Mouse (Mus musculus): ENCODE data around the gene Igfbp5. TPM values are rescaled to one million over a fixed set of nuclear protein-coding genes. Genes with fewer than 3 reads are reported as not detected.

Gene Igfbp5
- polyA plus RNA-seq, 1 experiment: 0.99 TPM

- H3K27me3 ChIP-seq (ENCODE audit: control insufficient read depth, insufficient read depth, low read length, poor library complexity, severe bottlenecking): no peaks in the 10 kb centered on the region
- peak overlapping the region; percentile 69 for H3K9ac ChIP-seq (ENCODE audit: low read depth, poor library complexity, severe bottlenecking)
- peaks cover 13% of the 10 kb centered on the region for H3K4me1 ChIP-seq (ENCODE audit: control insufficient read depth, insufficient read depth, low read length)
- no peak overlapping the region for H3K27ac ChIP-seq (ENCODE audit: insufficient read depth, low read length)
- peaks cover 3% of the 10 kb centered on the region; the same call in 1 of the 2 replicates for H3K36me3 ChIP-seq (ENCODE audit: control insufficient read depth, insufficient read depth, low read length, poor library complexity, severe bottlenecking)
- peak overlapping the region; percentile 66 for H3K4me3 ChIP-seq (ENCODE audit: low read depth, low read length)
- H3K9me3 ChIP-seq (replicated peaks; ENCODE audit: control insufficient read depth, insufficient read depth, low read length, poor library complexity, severe bottlenecking): no peaks in the 10 kb centered on the region
- TF ChIP-seq EP300 (IDR thresholded peaks at IDR 0.05; ENCODE audit: insufficient read depth, low read depth, low read length): no peak
- TF ChIP-seq CTCF (IDR thresholded peaks at IDR 0.05; ENCODE audit: low read depth, low read length): no peak
- no peak for TF ChIP-seq POLR2A (IDR thresholded peaks at IDR 0.05; ENCODE audit: insufficient read depth, low read length)
Measured at GRCm38 (mm10) chr1:72825921-72826320, 48.8 kb downstream of the Igfbp5 start.

- peaks cover 13% of the 10 kb centered on the region for H3K4me1 ChIP-seq (ENCODE audit: control insufficient read depth, insufficient read depth, low read length)
Measured at GRCm38 (mm10) chr1:72825286-72825685, 49.4 kb downstream of the Igfbp5 start.

GRCm38 (mm10) chr1:72824707-72825101 lies 50.0 kb downstream of the Igfbp5 start:
- Histone ChIP-seq H3K9me3 (replicated peaks; ENCODE audit: control insufficient read depth, insufficient read depth, low read length, poor library complexity, severe bottlenecking) (no peaks in the 10 kb centered on the region), H3K36me3 (ENCODE audit: control insufficient read depth, insufficient read depth, low read length, poor library complexity, severe bottlenecking) (peaks cover 3% of the 10 kb centered on the region; the same call in 1 of the 2 replicates), H3K27ac (ENCODE audit: insufficient read depth, low read length) (no peak overlapping the region), H3K4me3 (ENCODE audit: low read depth, low read length) (peak overlapping the region; percentile 73), H3K9ac (ENCODE audit: low read depth, poor library complexity, severe bottlenecking) (peak overlapping the region; percentile 69), H3K4me1 (ENCODE audit: control insufficient read depth, insufficient read depth, low read length) (peaks cover 13% of the 10 kb centered on the region), H3K27me3 (ENCODE audit: control insufficient read depth, insufficient read depth, low read length, poor library complexity, severe bottlenecking) (no peaks in the 10 kb centered on the region)
- TF ChIP-seq EP300 (IDR thresholded peaks at IDR 0.05; ENCODE audit: insufficient read depth, low read depth, low read length) (no peak), CTCF (IDR thresholded peaks at IDR 0.05; ENCODE audit: low read depth, low read length) (no peak), POLR2A (IDR thresholded peaks at IDR 0.05; ENCODE audit: insufficient read depth, low read length) (no peak)

More at GRCm38 (mm10) chr1:72825286-72825685, 49.4 kb downstream of the Igfbp5 start:
- no peaks in the 10 kb centered on the region for H3K27me3 ChIP-seq (ENCODE audit: control insufficient read depth, insufficient read depth, low read length, poor library complexity, severe bottlenecking)
- H3K9ac ChIP-seq (ENCODE audit: low read depth, poor library complexity, severe bottlenecking): peak overlapping the region; percentile 69
- no peak overlapping the region for H3K27ac ChIP-seq (ENCODE audit: insufficient read depth, low read length)
- H3K9me3 ChIP-seq (replicated peaks; ENCODE audit: control insufficient read depth, insufficient read depth, low read length, poor library complexity, severe bottlenecking): no peaks in the 10 kb centered on the region
- peak overlapping the region; percentile 73 for H3K4me3 ChIP-seq (ENCODE audit: low read depth, low read length)
- peaks cover 3% of the 10 kb centered on the region; the same call in 1 of the 2 replicates for H3K36me3 ChIP-seq (ENCODE audit: control insufficient read depth, insufficient read depth, low read length, poor library complexity, severe bottlenecking)
- TF ChIP-seq POLR2A (IDR thresholded peaks at IDR 0.05; ENCODE audit: insufficient read depth, low read length) (no peak), EP300 (IDR thresholded peaks at IDR 0.05; ENCODE audit: insufficient read depth, low read depth, low read length) (0 out of 2 replicates have a peak, but pooled peaks have one; percentile 10), CTCF (IDR thresholded peaks at IDR 0.05; ENCODE audit: low read depth, low read length) (no peak)

GRCm38 (mm10) chr1:72823751-72824706 lies 50.7 kb downstream of the Igfbp5 start, which contains the start of gene Igfbp2:
Igfbp2 (plus strand) TSS chr1:72824503.
- Histone ChIP-seq H3K27me3 (ENCODE audit: control insufficient read depth, insufficient read depth, low read length, poor library complexity, severe bottlenecking) (no peaks in the 10 kb centered on the region), H3K36me3 (ENCODE audit: control insufficient read depth, insufficient read depth, low read length, poor library complexity, severe bottlenecking) (peaks cover 3% of the 10 kb centered on the region; the same call in 1 of the 2 replicates), H3K4me1 (ENCODE audit: control insufficient read depth, insufficient read depth, low read length) (peaks cover 13% of the 10 kb centered on the region), H3K27ac (ENCODE audit: insufficient read depth, low read length) (peak within 1 kb of the TSS; percentile 81), H3K9ac (ENCODE audit: low read depth, poor library complexity, severe bottlenecking) (peak within 1 kb of the TSS; percentile 69), H3K4me3 (ENCODE audit: low read depth, low read length) (peak within 1 kb of the TSS; percentile 73), H3K9me3 (replicated peaks; ENCODE audit: control insufficient read depth, insufficient read depth, low read length, poor library complexity, severe bottlenecking) (no peaks in the 10 kb centered on the region)
- peak; percentile 87 for TF ChIP-seq POLR2A (IDR thresholded peaks at IDR 0.05; ENCODE audit: insufficient read depth, low read length)
- TF ChIP-seq EP300 (IDR thresholded peaks at IDR 0.05; ENCODE audit: insufficient read depth, low read depth, low read length): no peak
- TF ChIP-seq CTCF (IDR thresholded peaks at IDR 0.05; ENCODE audit: low read depth, low read length): no peak

- Histone ChIP-seq H3K27ac (ENCODE audit: insufficient read depth, low read length) (peak overlapping the region; percentile 1; the same call in 1 of the 2 replicates), H3K36me3 (ENCODE audit: control insufficient read depth, insufficient read depth, low read length, poor library complexity, severe bottlenecking) (no peaks in the 10 kb centered on the region), H3K4me3 (ENCODE audit: low read depth, low read length) (no peak overlapping the region), H3K9ac (ENCODE audit: low read depth, poor library complexity, severe bottlenecking) (no peak overlapping the region), H3K27me3 (ENCODE audit: control insufficient read depth, insufficient read depth, low read length, poor library complexity, severe bottlenecking) (no peaks in the 10 kb centered on the region), H3K9me3 (replicated peaks; ENCODE audit: control insufficient read depth, insufficient read depth, low read length, poor library complexity, severe bottlenecking) (no peaks in the 10 kb centered on the region), H3K4me1 (ENCODE audit: control insufficient read depth, insufficient read depth, low read length) (peaks cover 8% of the 10 kb centered on the region)
- no peak for TF ChIP-seq EP300 (IDR thresholded peaks at IDR 0.05; ENCODE audit: insufficient read depth, low read depth, low read length)
- no peak for TF ChIP-seq CTCF (IDR thresholded peaks at IDR 0.05; ENCODE audit: low read depth, low read length)
- TF ChIP-seq POLR2A (IDR thresholded peaks at IDR 0.05; ENCODE audit: insufficient read depth, low read length): no peak
Measured at GRCm38 (mm10) chr1:72822893-72823292, 51.8 kb downstream of the Igfbp5 start.
